Mouse (Mus musculus): ENCODE measurements around the gene Kcna6.

Kcna6 gene

DNA sequence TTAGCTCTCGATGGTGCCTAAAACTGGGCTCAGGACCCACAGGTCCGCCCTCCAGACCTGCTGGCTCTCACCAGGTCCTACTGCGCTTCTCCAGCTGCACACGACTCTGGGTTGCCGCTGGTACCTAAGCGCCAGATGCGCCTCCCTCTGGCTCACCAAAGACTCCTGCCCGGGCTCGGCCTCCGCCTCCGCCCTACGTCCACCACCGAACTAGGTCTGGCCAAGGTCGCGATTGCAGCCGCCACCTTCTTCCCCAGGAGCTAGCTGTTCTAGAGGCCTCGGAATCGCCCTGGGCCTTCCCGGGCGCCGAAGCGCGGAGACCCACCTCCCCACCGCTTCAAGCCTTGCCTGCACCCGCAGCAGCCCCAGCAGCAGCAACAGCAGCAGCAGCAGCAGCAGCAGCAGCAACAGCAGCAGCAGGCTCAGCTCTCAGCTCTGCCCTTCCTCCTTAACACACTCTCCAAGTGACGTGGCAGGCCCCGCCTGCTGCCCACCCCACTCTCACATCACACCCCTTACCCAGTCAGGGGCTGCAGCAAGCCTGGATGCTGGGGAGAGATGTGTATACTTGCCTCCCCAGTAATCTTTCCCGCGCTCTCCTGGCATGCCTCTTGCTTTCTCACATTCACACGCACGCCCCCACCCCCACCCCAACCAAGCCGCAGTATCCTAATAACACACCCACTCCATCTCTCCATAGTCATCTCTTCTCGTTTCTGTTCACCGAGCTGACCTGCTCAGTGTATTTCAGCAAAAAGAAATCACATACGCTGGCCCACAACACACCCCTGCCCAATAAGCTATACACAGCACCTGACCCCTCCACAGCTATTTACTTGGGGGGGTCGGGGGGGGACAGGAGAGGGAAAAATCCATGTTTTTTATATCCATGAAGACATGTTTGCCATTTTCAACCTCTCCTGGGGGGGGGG is at the start of gene Kcna6:
Gene Kcna6 (minus strand): TSS at position 464 of the 932 bp plus-strand sequence.
- no peak for DNase-seq (ENCODE audit: low spot score)

DNA sequence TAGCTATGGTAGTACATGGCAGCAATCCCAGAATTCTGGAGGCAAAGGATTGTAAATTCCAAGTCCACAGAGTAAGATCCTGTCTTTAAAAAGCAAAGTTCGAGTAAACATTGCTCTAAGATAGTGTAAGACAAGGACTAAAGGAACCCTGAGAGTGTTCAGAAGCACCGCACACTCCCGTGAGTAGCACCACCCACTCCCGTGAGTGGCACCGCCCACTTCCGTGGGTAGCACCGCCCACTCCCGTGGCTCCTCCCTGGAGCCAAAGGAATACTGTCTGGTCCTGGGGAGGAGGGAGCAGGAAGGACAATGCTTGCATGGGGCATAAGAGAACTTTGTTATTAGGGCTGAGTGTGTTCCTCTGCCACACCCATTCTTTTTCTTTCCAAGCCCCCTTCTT is 48.4 kb upstream of the Kcna6 start:
- no peak for DNase-seq (ENCODE audit: low spot score)

DNA sequence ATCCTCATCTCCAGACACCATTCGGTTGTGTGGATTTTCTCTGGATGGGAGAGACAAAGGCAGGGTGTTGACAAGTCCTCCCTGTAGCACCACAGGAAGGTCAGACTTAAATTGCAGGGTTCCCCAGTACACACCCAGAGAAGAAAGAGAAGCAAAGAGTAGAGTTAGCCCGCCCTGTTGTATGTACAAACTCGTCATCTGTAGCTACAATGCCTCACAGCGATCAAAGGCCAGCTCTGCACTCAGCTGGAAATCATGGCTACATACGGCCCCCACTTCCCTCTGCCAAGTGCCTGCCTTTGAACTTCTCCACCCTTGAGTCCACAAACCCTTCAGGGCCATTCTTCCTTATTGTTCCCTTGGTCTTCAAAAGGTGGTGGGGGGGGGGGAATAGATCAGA is 43.7 kb upstream of the Kcna6 start:
- no peak for DNase-seq (ENCODE audit: low spot score)

DNA sequence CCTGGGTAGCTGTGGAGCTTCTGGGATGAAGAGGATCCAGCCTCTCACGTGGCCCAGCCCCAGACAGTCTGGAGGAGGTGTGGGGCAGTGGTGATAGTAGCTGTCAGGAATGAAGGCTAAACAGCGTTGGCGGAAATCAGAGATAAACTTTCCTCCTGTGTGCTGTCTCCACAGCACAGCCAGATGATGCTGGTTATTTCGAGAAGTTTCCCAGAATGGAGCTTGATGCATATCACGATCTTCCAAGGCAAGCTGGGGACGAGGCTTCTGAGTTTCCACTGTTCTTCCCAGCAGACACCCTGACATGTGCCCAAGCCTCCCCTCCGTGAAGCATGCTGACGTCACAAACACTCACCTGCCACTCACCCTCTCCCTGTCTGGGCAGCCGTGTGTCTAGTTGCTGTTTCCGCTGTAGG is 43.2 kb upstream of the Kcna6 start:
- DNase-seq (ENCODE audit: low spot score): no peak

DNA sequence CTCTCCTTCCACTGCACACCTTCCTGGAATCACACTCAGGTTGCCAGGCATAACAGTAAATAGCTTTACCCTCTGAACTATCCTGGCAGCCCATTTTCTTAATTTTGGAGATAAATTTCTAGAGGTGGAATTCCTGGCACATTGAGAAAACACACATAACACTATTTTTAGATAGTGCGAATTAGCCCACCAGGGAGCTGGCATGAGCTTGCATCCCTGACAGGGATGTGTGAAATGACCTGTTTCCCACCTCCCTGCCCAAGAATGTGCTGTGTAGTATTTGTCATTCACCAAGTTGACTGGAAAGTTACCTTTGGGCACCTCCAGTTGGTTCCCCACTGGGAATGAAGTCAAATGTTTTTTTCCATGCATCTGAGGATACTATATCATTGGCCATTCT is 42.6 kb upstream of the Kcna6 start:
- no peak for DNase-seq (ENCODE audit: low spot score)

DNA sequence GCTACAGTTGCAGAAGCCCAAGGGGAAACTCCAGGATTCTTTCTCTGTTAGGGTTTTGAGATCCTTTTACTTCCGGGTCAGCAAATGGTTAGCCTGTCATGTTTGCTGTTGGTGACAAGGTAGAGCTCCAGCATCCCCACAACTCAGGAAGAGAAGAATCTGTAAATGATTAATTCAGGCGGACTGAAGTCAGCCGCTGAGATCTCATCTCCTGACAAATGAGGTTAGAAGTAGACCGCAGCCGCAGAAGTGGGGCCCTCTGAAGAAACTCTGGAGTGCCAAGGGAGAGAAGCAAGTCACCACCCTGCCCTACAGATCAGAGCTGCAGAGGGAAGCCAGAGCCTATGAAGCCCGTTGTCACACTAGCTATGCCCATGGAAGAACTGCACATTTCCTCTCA is 37.4 kb upstream of the Kcna6 start:
- no peak for DNase-seq (ENCODE audit: low spot score)

DNA sequence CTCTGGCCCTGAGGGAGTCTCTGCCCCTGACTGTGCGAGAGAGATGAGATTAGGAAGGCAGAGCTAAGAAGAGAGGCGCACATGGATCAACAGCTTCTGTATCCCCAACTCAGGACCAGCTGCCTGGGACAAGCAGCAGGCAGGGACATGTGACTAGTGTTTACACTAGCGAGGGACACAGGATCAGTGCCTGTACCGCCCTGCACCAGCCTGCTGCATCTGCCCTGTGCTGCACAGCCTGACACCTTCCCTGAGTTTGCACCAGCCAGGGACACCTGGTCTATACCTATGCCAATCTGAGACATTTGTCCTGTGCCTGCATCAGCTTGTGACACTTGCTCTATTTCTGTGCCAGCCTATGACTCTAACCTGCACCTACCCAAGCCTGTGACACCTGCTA is 33.4 kb upstream of the Kcna6 start:
- no peak for DNase-seq (ENCODE audit: low spot score)

DNA sequence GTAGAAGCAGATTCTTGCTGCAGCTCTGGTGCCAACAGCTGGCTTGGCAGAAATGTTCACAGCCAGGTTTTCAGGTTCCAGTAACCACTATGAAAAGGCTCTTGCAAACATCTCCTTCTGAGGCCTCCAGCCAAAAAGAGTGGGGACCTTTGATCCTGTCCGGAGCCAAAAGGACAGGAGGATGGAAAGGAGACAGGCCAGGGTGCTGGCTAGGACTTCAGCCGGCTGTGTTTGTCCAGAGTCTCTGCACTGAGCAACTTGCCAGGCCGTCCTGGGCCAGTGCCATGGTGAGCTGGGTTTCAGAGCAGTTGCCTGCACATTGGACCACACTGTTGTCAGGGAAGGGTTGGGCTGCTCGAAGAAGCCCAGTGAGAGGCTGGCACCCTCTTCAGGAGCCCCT is 31.9 kb upstream of the Kcna6 start:
- no peak for DNase-seq (ENCODE audit: low spot score)

DNA sequence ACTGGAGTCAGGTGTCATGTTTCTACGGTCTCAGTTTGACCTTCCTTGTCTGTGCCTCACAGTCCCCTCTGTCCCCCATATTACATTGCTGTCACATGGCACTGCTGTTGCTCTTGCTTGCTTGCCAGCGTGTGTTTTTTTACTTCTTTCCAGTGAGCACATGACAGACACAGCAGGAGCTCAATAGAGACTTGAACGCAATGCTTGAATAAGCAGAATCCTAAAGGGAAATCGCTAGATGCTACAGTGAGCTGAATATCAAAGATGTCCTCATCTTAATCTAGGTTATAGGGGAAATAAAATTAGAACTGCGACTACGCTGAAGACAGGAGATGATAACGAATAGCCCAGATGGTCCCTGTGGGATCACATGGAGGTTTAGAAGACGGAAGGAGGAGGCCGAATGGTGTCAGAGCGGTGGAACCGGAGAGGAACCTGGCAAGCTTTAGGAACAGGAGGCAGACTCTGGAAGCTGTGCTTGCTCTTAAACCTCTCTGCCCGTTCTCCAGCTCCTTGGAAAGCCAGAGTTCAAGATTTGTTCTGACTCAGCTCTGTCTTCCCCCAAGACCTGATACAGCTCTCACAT is 29.8 kb upstream of the Kcna6 start:
- DNase-seq (ENCODE audit: low spot score): no peak

DNA sequence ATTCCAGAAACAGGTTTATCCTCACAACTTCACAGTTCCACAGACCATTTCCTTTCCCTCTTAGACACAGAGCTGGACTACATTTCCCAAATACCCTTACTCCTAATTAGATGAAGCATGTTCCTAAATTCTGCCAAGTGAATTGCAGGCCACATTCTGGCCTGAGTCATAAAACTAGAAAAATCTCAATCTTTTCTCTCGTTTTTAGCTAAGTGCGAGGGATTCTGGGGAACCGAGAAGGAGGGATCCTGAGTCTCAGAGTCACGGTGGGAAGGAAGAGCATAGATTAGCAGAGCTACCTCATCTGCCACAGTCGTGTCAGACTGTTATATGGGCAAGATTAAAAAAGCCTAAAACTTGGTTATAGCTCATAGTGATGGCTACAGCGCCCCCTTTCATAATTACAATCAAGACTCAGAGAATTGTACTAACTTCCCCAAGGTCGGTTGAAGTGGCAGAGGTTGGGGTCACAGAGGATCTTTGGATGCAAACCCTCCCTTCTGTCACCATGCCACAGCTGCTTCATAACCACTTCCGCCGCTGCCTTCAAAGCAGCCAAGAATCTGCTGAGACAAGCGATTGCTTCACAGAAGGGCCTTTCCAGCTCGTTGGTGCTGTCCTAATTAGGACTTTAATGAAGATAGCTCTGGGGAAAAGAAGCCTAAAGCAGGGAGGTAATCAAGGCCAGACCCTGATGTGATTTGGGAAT is 28.6 kb upstream of the Kcna6 start:
- DNase-seq (ENCODE audit: low spot score): no peak

DNA sequence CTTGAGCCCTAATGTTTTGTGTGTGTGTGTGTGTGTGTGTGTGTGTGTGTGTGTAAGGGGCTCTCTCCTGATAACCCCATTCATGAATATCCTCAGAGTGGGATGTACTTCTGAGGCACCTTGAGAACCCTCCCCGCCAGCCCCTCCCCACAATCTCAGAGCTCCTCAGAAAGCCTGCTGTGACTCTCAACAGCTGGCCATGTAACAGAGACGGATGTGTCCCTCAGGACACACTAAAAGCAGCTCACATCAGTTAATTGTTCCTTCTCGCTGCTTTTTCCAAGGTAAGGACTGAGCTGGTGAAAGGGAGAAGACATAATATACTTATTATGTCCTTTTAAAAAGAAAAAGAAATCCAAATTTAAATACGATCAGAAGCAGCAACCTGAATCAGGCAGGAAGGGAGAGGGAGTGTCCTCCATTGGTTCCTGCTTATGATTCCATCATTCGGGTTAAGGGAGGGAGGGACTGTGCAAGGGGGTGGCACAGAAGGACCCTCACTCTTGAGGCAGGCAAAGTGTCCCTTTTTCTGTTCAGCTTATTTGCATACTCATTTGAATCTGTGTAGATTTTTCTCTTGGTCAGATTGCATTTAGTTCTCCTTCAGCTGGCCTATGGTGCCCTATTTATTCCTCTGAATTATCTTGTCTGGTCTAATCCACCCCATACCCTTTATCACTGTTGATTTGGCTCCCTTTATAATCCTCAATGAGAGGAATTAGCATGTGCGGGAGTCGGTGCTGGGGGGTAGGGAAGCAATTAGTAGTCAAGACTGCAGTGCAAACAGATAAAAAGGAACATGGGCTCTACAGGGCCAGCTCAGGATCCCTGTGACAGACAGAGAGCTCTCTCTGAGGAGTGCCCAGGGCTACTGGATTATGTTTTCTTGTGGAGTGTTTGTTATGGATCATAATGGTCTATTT is 27.4 kb upstream of the Kcna6 start:
- DNase-seq (ENCODE audit: low spot score): no peak

DNA sequence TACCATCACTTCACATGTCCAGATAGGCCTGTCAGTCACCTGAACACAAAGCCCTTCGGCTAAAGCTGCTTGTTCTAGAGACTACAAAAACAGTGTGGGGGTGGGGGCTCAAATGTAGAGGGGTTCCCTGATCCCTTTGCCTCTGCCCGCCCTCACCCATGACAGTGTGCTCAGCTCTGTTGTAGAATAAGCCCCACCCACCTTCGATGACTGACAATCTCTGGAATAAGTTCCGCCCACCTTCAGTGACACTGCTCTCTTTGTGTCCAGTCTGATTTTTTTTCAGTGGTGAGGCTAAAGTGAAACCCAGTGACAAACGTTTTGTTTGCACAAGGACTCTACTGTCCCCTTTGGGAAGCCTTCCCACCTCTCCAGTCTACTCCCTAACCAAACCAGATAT is 26.1 kb upstream of the Kcna6 start:
- DNase-seq (ENCODE audit: low spot score): no peak

DNA sequence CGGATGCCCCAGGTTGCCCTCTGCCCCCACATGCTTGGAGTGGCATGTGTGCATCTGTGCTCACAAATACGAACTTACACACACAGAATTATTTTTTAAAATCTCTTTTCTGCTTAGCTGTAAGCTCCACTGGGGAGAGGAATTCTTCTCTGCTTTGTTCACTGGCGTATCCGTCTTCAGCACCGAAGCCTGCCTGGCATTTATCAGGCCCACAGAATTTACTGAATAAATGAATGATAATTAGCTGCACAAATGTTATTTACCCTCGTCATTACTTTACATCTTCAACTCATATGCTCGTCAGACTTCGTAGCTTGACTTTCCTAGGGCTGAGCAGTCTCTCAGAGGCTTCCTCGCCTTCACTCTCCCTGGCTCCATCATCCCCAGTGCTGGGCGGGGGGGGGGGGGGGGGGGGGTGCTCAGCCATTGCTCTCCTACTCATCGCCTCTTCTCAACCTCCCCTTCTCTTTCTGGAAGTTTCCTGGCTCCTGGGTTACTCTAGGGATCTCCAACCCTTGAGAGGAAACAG is 24.2 kb upstream of the Kcna6 start:
- DNase-seq (ENCODE audit: low spot score): no peak

DNA sequence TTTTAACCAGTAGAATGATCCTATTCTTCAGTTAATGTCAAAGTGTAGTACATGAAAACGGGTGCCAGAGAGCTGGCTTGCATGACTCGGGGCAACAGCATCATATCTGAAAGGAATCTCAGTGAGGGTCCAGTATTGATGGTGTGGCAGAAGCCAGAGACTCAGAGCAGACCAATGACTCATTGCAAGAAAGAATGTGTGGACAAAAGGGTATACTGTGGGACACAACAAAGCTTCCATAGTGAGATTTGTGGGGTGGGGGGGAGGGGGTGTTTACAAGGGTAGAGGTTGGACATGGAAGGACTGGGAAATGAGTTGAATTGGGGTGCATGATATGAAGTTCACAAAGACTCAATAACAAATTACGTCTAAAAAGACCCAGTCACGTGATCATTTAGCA is 20.9 kb upstream of the Kcna6 start:
- DNase-seq (ENCODE audit: low spot score): no peak

DNA sequence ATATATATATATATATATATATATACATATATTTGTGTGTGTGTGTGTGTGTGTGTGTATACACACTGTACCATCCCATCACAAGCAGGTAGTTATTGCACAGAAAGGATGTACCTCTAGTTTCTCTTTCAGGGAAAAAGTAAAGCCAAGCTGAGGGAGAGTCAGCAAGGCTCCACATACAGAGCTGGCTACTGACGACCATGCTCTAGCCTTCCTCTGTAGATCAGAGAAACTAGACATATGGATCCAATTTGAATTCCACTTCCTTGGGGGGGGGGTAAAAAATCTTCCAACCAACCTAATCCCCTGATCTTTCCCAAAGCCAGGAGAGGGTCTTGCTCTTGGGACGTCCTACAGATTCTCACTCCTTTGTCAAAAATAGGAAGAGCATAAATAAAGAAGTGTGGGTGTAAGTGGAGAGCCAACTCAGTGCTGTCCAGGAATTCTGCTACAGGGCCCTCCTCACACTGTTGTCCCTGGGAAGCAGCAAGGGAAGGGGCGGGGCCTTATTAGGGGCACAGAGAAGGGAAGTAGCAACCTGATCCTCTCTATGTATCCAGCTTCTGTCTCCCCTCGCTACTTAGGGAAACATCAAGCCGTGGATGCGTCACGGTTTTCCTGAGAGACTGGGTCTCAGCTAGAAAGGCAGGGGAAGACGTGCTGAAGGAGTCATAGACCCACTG is 15.4 kb upstream of the Kcna6 start:
- DNase-seq (ENCODE audit: low spot score): no peak

DNA sequence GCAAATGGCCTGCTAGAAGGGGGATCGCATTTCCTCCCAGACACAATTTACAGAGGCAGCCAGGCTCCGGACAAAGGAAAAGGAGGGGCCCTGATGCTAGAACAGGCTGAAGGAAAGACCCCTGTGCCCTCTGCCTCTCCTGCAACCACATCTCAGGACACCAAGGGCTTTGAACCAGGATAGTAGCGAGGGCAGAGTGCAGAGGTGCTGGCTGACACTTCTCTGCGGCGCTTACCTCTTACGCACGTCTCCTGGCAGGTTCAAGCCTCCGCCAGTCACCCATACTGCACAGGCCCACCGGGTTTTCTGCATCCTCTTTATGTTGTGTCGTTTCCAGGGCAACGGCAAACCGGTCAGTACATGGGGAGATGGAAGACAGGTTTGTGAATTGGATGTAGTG is 12.0 kb upstream of the Kcna6 start:
- DNase-seq (ENCODE audit: low spot score): no peak

DNA sequence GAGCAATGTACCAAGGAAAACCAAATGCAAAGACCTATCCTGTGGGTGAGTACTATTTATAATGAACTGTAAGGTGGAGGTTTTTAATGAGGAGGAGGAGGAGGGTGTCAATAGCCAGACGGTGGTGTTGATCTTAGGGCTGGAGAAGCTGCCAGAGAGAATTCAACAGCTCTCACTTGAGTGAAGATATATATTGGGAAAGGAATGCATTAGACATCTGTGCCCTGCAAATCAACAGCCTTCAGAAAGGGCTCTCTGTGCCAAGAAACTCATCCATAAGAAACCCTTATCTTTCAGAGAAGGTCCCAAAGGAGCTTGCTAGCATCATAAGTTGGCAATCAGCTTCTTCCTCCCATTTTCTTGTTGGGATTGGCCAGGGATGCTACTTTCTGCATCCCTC is 5.4 kb upstream of the Kcna6 start:
- no peak for DNase-seq (ENCODE audit: low spot score)

DNA sequence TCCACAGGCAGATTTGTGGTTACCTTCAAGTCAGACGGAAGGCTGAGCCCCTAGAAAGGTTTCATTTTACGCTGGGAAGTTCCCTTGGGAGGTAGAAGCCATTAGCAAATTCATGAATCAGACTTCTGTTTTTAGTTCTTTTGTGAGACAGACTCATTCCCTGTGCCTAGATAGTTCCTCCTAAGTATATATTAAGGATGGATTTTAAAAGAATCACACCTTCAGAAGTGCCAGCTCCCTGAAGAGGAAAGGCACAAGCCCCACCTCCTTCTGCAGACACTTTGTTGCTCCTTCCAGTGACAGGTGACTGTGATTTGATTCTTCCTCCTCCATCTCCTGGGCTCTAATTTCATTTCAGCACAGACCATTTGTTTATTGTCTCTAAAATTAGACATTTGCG is 2.1 kb upstream of the Kcna6 start:
- DNase-seq (ENCODE audit: low spot score): no peak

DNA sequence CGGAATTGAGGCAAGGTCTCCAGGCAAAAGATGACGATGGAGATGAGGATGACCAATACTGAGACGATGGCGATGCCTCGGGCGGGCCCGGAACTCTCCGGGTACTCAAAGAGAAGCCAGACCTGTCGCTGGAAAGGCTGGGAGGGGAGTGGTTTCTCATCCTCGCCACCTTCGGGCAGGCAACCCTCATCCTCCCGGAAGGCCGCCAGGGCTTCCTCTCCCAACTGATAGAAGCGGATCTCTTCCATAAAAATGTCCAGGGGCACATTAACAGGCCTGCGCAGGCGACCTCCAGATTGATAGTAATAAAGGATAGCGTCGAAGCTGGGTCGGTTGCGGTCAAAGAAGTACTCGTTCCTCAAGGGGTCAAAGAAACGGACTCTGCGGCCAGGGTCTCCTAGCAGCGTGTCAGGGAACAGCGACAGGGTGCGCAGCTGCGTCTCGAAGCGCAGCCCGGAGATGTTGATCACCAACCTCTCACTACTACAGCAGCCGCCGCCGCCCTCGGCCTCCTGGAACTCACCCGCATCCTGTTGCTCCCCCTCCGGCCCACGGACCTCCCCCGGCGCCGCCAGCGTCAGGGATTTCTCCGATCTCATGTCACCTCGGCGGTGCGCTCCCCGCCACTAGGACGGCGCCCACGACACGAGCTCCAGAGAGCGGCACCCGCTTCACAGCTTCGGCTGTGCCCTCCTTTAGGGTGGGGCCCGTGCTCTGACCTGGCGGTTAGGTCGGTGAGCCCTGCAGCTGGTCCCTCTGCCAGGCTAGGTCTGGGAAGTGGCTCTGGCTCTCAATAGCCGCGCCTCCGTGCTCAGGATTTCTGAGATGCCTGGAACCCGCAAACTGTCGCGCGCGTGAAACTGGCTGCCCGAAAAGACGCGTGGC is 906 bp downstream of the Kcna6 start:
- DNase-seq (ENCODE audit: low spot score): no peak

DNA sequence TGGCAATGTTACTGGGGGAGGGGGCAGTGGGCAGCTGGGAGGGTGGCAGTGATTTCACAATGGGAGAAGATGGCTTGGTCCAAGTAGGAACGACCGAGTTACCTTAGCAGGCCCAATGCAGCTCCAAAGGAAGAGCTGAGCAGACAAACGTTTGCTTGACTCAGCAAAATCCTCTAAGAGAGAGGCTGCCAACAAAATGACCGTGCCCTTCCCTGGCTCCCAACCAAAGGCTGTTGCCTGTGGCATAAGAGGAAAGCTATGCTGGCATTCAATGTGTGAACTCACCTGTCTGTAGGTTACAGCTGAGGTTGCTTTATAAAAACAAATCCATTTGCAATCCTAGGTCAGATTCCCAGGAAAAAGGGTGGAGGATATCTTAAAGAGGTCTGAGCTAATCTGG is 3.5 kb downstream of the Kcna6 start:
- no peak for DNase-seq (ENCODE audit: low spot score)
